Mouse (Mus musculus) midbrain, embryonic 12.5 days (tissue): Measurements from ENCODE around the gene Mrps15. TPM values are rescaled to one million over a fixed set of nuclear protein-coding genes. Genes with fewer than 3 reads are reported as not detected.

ENCODE experiments used
- ATAC-seq: fragments of 200-750 bp; cut with Nextera tagmentation; 2 replicates; pipeline ENCODE4 v1.8.0; 2017; ENCODE audit warnings: low read depth, moderate TSS enrichment, moderate library complexity; ENCODE audit not compliant: low FRiP score
- H3K27ac ChIP-seq: fragments of 300-500 bp; sonication (generic); replicated peaks from 2 replicates; pipeline ENCODE4 v1.5.1; 2016; ENCODE audit warnings: mild to moderate bottlenecking
- H3K27me3 ChIP-seq: fragments of 300-500 bp; sonication (generic); 2 replicates; pipeline ENCODE4 v1.6.1; 2016; ENCODE audit warnings: mild to moderate bottlenecking
- H3K36me3 ChIP-seq: fragments of 300-500 bp; sonication (generic); 2 replicates; pipeline ENCODE4 v1.6.1; 2016
- H3K4me1 ChIP-seq: fragments of 300-500 bp; sonication (generic); 2 replicates; pipeline ENCODE4 v1.6.1; 2016
- H3K4me2 ChIP-seq: fragments of 300-500 bp; sonication (generic); replicated peaks from 2 replicates; pipeline ENCODE4 v1.6.1; 2016; ENCODE audit warnings: mild to moderate bottlenecking, moderate library complexity
- H3K4me3 ChIP-seq: fragments of 300-500 bp; sonication (generic); 2 replicates; pipeline ENCODE4 v1.5.1; 2016; ENCODE audit warnings: mild to moderate bottlenecking
- H3K9ac ChIP-seq: fragments of 300-500 bp; sonication (generic); replicated peaks from 2 replicates; pipeline ENCODE4 v1.6.1; 2016; ENCODE audit warnings: mild to moderate bottlenecking, moderate library complexity
- H3K9me3 ChIP-seq: fragments of 300-500 bp; sonication (generic); 2 replicates; pipeline ENCODE4 v1.6.1; 2016; ENCODE audit warnings: mild to moderate bottlenecking
- WGBS: fragments of 180-500 bp; shearing (Covaris S2); methylation state at CpG from one replicate; pipeline ENCODE4 v1.1.7; 2016; 5-methylcytosine and 5-hydroxymethylcytosine counted together
- polyA plus RNA-seq: library from polyadenylated mRNA; unstranded; fragments of >200 nt; fragmentation: Nextera tagmentation; extraction: Ambion mirVana; gene quantifications from 2 replicates; pipeline ENCODE4 v1.2.1, GENCODE M21; 2016

The Mrps15 gene
- polyA plus RNA-seq, 1 experiment from 2014 or later, result 129 TPM

DNA sequence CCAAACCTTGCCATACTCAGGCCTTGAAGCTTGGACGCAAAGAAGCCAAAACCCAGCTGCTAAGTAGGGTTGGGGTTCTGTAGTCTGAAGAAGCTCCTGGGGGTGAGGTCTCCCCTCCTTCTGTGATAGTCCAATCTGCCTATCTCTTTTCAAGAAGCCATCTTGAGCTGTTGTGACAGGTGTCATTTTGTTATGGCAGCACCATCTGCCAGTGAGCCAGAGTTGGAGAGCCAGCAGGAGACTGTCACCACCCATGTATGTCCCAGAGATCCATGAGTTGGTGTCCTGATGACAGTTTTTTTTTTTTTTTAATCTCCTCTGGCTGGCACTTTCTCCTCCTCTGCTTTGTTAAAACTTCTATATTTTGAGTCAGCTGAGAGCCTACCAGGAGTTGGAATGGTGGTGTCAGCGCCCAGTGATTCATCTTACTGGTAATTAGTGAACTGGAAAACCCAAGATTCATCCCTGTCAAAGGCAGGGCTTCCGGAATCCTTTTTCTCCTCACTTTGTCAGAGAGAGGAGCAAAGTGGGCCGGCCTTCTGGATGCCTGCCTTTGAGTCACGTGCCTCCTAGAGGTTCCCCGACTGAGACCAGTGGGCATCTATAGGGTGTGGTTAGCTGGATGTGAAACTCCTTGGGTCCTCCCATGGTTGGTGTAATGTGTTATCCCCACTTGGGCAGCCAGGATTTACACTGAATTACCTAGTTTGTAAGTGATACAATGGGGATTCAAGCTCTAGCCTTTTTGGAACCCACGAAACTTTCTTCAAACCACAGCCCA, 55.5 kb downstream of the Mrps15 start:
- H3K9ac ChIP-seq, result no peak overlapping the region
- H3K4me3 ChIP-seq, result no peak overlapping the region
- peaks cover 6% of the 10 kb centered on the region for H3K36me3 ChIP-seq
- H3K27ac ChIP-seq, result peak overlapping the region; percentile 85; the same call in 1 of the 2 replicates
- 41% methylated on average over 7 of the region's 7 CpGs for WGBS
- no peaks in the 10 kb centered on the region for H3K27me3 ChIP-seq
- ATAC-seq, result no peak
- no peaks in the 10 kb centered on the region for H3K9me3 ChIP-seq
- H3K4me2 ChIP-seq, result peak overlapping the region; percentile 85
- H3K4me1 ChIP-seq, result peaks cover 31% of the 10 kb centered on the region

DNA sequence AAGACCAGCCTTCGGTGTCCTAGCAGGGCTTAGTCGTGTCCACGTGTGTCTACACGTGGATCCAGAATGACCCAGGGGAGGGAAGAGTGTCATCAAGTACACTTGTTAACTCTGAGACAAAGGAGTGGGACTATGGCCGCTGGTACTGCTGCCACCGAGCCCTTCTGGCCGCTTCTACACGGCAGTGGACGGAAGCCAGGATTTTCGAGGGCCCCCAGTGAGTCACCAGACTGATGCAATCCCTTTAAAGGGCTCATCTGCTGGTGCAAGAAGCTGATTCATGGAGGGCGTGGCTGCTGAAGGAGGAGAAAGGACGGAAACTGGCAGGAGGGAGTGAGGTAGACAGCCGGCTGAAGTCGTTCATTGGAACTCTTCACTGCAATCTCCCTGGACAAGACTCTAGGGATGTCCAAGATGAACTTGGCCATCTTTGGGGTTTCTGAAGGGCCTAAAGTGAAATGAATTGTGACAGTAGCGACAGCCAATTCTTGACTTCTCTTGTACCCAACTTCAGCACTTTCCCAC, 56.4 kb downstream of the Mrps15 start:
- Histone ChIP-seq H3K9ac (peak overlapping the region; percentile 58), H3K4me1 (peaks cover 34% of the 10 kb centered on the region), H3K36me3 (peaks cover 6% of the 10 kb centered on the region), H3K4me3 (peak overlapping the region; percentile 71), H3K9me3 (no peaks in the 10 kb centered on the region), H3K4me2 (peak overlapping the region; percentile 85), H3K27ac (peak overlapping the region; percentile 85), H3K27me3 (no peaks in the 10 kb centered on the region)
- peak; percentile 41; the same call in 1 of the 2 replicates for ATAC-seq
- 2% methylated on average over 15 of the region's 15 CpGs for WGBS

DNA sequence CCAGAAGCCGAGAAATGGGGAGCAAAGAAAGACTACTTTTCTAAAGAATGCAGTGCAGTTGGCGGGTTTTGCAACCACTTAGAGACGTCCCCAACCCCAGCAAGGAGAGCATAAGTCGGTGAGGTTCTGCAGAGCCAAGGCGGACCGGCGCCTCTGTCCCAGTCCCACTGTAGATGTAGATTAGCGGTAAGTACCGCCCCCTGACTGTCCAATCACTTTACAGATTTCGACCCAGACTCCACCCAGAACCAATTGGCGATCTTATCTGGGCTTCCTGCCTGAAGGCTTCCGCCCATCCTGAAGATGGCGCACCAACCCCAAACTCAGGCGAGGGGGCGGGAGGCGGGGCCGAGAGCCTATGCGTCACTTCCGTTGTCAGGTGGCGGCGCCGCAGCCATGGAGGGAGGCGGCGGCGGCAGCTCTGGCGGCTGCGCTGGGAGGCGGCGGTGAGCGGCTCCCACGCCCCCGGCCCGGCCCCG, 56.9 kb downstream of the Mrps15 start, which contains the start of gene Stk40:
TSS of gene Stk40 (plus strand) at position 368 of the 479 bp plus-strand sequence.
- peak; percentile 95 for ATAC-seq
- WGBS, result under 1% methylated on average over 34 of the region's 34 CpGs
- H3K9me3 ChIP-seq, result no peaks in the 10 kb centered on the region
- peak within 1 kb of the TSS; percentile 71 for H3K4me3 ChIP-seq
- H3K36me3 ChIP-seq, result peaks cover 6% of the 10 kb centered on the region
- peaks cover 39% of the 10 kb centered on the region for H3K4me1 ChIP-seq
- no peaks in the 10 kb centered on the region for H3K27me3 ChIP-seq
- peak within 1 kb of the TSS; percentile 85 for H3K4me2 ChIP-seq
- H3K9ac ChIP-seq, result peak within 1 kb of the TSS; percentile 75
- peak within 1 kb of the TSS; percentile 85 for H3K27ac ChIP-seq

DNA sequence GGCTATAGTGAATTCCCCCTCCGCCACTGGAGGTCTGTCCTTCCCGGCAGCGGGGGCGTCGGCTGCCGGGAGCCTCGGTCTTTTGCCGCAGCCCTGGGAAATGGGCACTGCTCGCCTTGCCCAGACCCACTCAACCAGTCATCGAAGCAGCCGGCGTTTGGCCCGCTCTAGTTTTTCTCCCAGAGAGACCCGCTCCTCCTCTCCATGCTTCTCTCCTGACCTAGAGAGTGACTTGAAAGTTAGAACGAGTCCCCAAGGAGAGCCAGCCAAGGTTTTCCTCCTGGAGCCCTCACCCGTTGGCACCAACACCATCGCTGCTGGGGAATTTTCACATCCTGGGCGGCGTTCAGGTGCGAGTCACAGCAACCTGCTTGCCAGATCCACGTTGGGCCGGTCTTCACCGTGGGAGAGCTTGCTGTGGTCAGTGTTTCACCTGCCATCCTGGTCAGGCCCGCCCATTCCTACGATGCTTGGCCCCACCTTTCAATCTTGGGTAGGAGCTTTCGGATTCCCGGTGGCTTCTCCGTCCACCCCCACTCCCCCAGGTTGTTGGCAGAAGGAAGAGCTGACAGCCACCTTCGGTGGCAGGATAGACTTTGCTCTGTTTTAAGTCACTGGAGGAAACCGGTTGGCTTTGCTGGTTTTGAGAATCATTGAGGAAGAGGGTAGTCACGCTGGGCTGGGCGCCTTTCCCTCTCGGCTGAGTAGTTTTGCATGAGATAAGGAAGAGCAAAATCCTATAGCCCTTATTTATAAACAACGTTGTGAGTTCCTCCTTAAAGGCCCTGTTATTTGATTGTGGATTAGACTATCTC, 57.7 kb downstream of the Mrps15 start:
- H3K4me1 ChIP-seq, result peaks cover 43% of the 10 kb centered on the region
- WGBS, result 3% methylated on average over 30 of the region's 34 CpGs
- no peak for ATAC-seq

More for the DNA sequence above, 57.7 kb downstream of the Mrps15 start:
- Histone ChIP-seq H3K4me3 (peak overlapping the region; percentile 71), H3K9me3 (no peaks in the 10 kb centered on the region), H3K27me3 (no peaks in the 10 kb centered on the region), H3K9ac (peak overlapping the region; percentile 75), H3K27ac (peak overlapping the region; percentile 35; the same call in 1 of the 2 replicates), H3K36me3 (no peaks in the 10 kb centered on the region), H3K4me2 (peak overlapping the region; percentile 85)

Other genes with a start within 250 kb of the Mrps15 start
- 0.21 and 0.50 TPM in 2 replicates for gene Csf3r, start 22.4 kb upstream of the Mrps15 start, polyA plus RNA-seq
- 31.6 and 31.8 TPM in 2 replicates for gene Oscp1, start 11.6 kb downstream of the Mrps15 start, polyA plus RNA-seq
- gene Lsm10, start 49.7 kb downstream of the Mrps15 start, polyA plus RNA-seq, result 42.1 and 42.9 TPM in 2 replicates
- gene Stk40, start 57.0 kb downstream of the Mrps15 start, polyA plus RNA-seq, result 48.8 and 49.0 TPM in 2 replicates
- 18.6 and 26.8 TPM in 2 replicates for gene Eva1b, start 100.8 kb downstream of the Mrps15 start, polyA plus RNA-seq
- 1.6 and 1.7 TPM in 2 replicates for gene Sh3d21, start 116.6 kb downstream of the Mrps15 start, polyA plus RNA-seq
- 265 and 274 TPM in 2 replicates for gene Thrap3, start 155.8 kb downstream of the Mrps15 start, polyA plus RNA-seq
- 135 and 142 TPM in 2 replicates for gene Map7d1, start 209.4 kb downstream of the Mrps15 start, polyA plus RNA-seq
- gene Trappc3, start 215.4 kb downstream of the Mrps15 start, polyA plus RNA-seq, result 103 and 108 TPM in 2 replicates
- 21.7 and 41.3 TPM in 2 replicates for gene Col8a2, start 239.9 kb downstream of the Mrps15 start, polyA plus RNA-seq